Mouse (Mus musculus) lung, adult 2 months (tissue): ENCODE measurements around the gene 4930548H24Rik.

ENCODE experiments used
- CTCF ChIP-seq: fragments of 200-500 bp; IDR thresholded peaks from 2 replicates; pipeline ENCODE4 v1.5.1; 2011; ENCODE audit warnings: mild to moderate bottlenecking, low read length, control low read depth; ENCODE audit not compliant: insufficient read depth
- POLR2A ChIP-seq: fragments of 200-500 bp; IDR thresholded peaks from 2 replicates; pipeline ENCODE4 v1.6.1; 2011; ENCODE audit warnings: low read depth, mild to moderate bottlenecking, control low read depth, low read length, borderline replicate concordance; ENCODE audit errors: extremely low read depth

DNA sequence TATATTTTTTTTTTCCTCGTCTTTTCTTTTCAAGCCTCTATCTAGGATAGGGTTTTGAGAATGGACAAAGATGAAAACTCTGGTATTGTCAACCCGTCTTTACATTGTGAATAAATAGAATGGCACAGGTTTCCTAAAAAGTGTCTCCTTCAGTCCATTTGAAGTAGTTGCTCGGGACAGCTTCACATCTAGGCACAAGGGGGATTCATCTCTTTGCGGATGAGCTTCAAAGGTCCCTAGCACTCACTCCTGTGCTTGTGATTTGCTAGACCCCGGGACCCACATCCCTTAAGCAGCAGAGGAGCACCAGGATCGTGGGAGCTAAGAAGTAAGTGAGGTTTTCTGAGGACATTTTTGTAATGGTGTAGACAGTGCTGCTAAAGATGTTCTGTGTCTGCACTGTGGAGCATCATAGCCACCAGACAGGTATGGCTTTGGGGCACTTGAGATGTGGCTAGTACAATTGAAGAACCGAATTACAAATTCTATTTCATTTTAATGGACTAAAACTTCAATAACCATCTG lies 32.6 kb upstream of the 4930548H24Rik start:
- TF ChIP-seq POLR2A (no peak), CTCF (no peak)
